Mouse (Mus musculus) forebrain, embryonic 12.5 days (tissue): ENCODE measurements at regions not wholly inside any gene's neighbourhood (a gene's known extent, or its start where the extent isn't known, plus 50 kb on each side); places are given as distances from the start of the nearest gene placed in this dataset.
A peak's percentile ranks its signal among the peaks of the same experiment; 100 is the strongest.

ENCODE experiments used
- ATAC-seq: fragments of 200-750 bp; cut with Nextera tagmentation; 2 replicates; pipeline ENCODE4 v1.8.0; 2017; ENCODE audit warnings: moderate TSS enrichment; ENCODE audit not compliant: low FRiP score
- H3K27ac ChIP-seq: fragments of 300-500 bp; sonication (generic); 2 replicates; pipeline ENCODE4 v1.5.1; 2016; ENCODE audit warnings: mild to moderate bottlenecking
- H3K27me3 ChIP-seq: fragments of 300-500 bp; sonication (generic); 2 replicates; pipeline ENCODE4 v1.6.1; 2016; ENCODE audit warnings: mild to moderate bottlenecking
- H3K36me3 ChIP-seq: fragments of 300-500 bp; sonication (generic); replicated peaks from 2 replicates; pipeline ENCODE4 v1.6.1; 2016; ENCODE audit warnings: mild to moderate bottlenecking
- H3K4me1 ChIP-seq: fragments of 300-500 bp; sonication (generic); 2 replicates; pipeline ENCODE4 v1.6.1; 2016
- H3K4me2 ChIP-seq: fragments of 300-500 bp; sonication (generic); 2 replicates; pipeline ENCODE4 v1.6.1; 2016; ENCODE audit warnings: mild to moderate bottlenecking, moderate library complexity
- H3K4me3 ChIP-seq: fragments of 300-500 bp; sonication (generic); replicated peaks from 2 replicates; pipeline ENCODE4 v1.5.1; 2016; ENCODE audit warnings: mild to moderate bottlenecking
- H3K9ac ChIP-seq: fragments of 300-500 bp; sonication (generic); 2 replicates; pipeline ENCODE4 v1.6.1; 2016; ENCODE audit warnings: mild to moderate bottlenecking
- H3K9me3 ChIP-seq: fragments of 300-500 bp; sonication (generic); 2 replicates; pipeline ENCODE4 v1.6.1; 2016
- WGBS: fragments of 180-500 bp; shearing (Covaris S2); methylation state at CpG from one replicate; pipeline ENCODE4 v1.1.7; 2016; 5-methylcytosine and 5-hydroxymethylcytosine counted together

DNA sequence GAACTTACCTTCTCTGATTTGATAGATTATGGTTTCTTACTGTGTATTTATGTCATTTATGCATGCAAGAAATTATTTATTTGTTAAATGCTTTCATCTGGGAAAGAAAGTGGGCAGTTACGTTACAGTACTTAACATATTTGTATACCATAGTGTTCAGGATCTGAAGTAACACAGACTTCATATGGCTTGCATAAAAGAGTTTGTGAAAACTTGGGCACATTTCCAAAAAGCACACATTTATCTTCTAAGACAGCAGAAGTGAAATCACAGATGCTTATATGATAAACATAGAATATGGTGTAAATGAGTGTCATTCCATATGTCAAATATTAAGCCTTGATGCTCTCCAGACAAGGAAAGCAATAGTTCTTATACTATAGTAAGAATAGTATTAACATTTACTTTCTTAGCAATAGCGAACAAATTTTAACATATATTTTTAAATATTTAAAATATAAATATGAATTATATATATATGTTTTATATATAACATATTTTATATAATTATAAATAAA is 4549.1 kb upstream of the Gm7489 start:
- 85% methylated on average over 2 of the region's 2 CpGs for WGBS
- no peak overlapping the region for H3K4me3 ChIP-seq
- no peak overlapping the region for H3K27ac ChIP-seq
- H3K9ac ChIP-seq: no peak overlapping the region
- no peaks in the 10 kb centered on the region for H3K36me3 ChIP-seq
- H3K4me1 ChIP-seq: no peaks in the 10 kb centered on the region
- no peak for ATAC-seq
- H3K9me3 ChIP-seq: no peaks in the 10 kb centered on the region
- H3K4me2 ChIP-seq: no peak overlapping the region
- no peaks in the 10 kb centered on the region for H3K27me3 ChIP-seq

DNA sequence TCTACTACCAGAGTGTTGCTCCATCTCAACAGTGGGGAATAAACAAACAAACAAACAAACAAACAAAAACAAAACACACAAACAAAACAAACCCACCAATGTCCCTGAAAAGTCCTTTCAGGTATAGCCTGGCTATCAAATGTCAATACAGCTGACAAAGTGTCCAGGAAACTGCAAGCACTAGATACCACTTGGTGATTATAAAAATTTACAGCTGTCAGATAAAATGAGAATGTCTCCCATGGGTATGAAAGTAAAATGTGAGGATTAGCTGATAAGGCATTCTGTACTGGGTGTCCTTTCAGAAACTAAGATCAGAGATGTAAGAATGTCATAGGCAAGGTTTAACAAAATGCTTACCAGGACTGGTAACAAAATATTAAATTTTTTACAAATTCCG is 4537.7 kb upstream of the Gm7489 start:
- Histone ChIP-seq H3K4me2 (no peak overlapping the region), H3K9ac (no peak overlapping the region), H3K27ac (no peak overlapping the region), H3K27me3 (no peaks in the 10 kb centered on the region), H3K4me3 (no peak overlapping the region), H3K36me3 (no peaks in the 10 kb centered on the region), H3K4me1 (no peaks in the 10 kb centered on the region), H3K9me3 (no peaks in the 10 kb centered on the region)
- 90% methylated on average over 1 of the region's 1 CpGs for WGBS
- no peak for ATAC-seq

DNA sequence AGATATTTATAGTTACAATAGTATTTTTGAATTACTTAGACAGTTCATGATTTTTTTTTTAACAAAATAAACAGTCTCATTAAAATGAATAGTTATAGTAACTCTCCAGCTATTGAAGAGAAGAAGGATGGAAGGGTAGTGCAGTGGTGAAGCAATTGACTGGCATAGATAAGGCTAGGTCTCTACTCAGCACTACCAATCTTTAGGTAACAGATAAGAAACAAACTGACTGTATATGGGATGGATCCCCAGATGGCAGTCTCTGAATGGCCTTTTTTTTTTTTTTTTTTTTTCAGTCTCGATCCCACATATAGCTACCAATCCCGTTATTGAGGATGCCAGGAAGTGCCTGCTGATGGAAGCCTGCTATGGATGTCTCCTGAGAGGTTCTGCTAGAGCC is 4528.6 kb upstream of the Gm7489 start:
- ATAC-seq: no peak
- WGBS: 68% methylated on average over 2 of the region's 2 CpGs
- H3K9ac ChIP-seq: no peak overlapping the region

DNA sequence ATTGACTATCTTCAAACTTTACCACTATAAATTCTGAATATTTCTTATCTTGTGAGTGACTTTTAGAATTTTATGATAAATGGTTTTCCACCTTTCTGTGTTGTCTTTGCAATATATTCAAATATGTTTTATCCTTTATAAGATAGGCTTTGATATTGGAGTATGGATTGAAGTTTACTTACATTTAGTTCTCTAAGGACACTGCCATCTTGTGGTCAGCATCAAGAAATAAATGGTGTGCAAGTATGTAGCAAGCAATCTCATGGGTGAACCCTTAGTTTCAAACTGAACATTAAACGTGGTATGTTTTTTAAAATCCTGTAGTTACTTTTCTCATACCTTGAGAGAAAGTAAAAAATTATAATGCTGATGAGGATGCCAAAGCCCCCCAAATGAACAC is 4488.7 kb upstream of the Gm7489 start:
- Histone ChIP-seq H3K27ac (no peak overlapping the region), H3K4me2 (no peak overlapping the region), H3K4me1 (no peaks in the 10 kb centered on the region), H3K27me3 (no peaks in the 10 kb centered on the region), H3K36me3 (no peaks in the 10 kb centered on the region), H3K9me3 (no peaks in the 10 kb centered on the region), H3K9ac (no peak overlapping the region), H3K4me3 (no peak overlapping the region)
- 43% methylated on average over 1 of the region's 1 CpGs for WGBS
- 0 out of 2 replicates have a peak, but pooled peaks have one; percentile 33 for ATAC-seq

More for the DNA sequence above, 4528.6 kb upstream of the Gm7489 start:
- Histone ChIP-seq H3K9me3 (no peaks in the 10 kb centered on the region), H3K4me1 (no peaks in the 10 kb centered on the region), H3K4me2 (no peak overlapping the region), H3K4me3 (no peak overlapping the region), H3K27ac (no peak overlapping the region), H3K27me3 (no peaks in the 10 kb centered on the region), H3K36me3 (no peaks in the 10 kb centered on the region)

DNA sequence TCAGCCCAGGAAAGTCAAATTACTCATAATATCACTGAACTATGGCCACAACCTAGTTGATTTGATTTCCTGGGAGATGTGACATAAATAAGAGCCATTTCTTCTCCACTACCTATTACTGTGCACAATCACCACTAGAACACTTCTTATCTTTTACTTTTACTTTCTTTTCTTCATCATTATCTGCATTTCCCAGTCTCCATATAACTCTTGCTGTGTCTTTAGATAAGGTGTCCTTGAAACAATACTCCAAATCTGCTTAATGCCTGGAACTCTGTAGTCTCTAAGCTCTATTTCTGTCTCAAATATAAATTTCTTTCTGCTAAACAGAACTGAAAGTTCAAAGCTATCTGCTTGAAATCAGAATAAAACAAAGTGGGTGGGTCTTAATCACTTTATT is 4471.0 kb upstream of the Gm7489 start:
- H3K4me2 ChIP-seq: no peak overlapping the region
- no peaks in the 10 kb centered on the region for H3K4me1 ChIP-seq
- ATAC-seq: no peak
- no peak overlapping the region for H3K27ac ChIP-seq
- no peaks in the 10 kb centered on the region for H3K9me3 ChIP-seq
- no peak overlapping the region for H3K4me3 ChIP-seq
- H3K27me3 ChIP-seq: no peaks in the 10 kb centered on the region
- no peak overlapping the region for H3K9ac ChIP-seq
- no peaks in the 10 kb centered on the region for H3K36me3 ChIP-seq

DNA sequence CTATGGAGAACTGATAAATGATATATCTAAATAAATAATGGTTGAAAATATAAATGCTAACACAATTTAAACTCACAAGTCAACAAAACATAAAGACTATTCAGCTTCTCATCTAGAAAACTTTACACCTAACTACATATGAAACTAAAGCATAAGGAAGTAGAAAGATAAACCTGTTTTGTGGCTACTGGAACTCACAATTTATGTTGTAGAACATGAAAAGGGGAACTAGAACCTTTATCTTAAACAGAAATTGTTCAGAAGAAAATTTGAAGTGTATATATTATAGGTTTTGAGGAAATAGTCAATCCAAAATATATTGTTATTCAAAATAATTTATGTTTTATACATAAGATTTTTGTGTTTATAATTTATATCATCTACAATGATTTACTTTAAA is 4433.4 kb upstream of the Gm7489 start:
- H3K4me3 ChIP-seq: no peak overlapping the region
- no peaks in the 10 kb centered on the region for H3K9me3 ChIP-seq
- no peaks in the 10 kb centered on the region for H3K27me3 ChIP-seq
- ATAC-seq: no peak
- no peaks in the 10 kb centered on the region for H3K4me1 ChIP-seq
- no peaks in the 10 kb centered on the region for H3K36me3 ChIP-seq
- H3K4me2 ChIP-seq: no peak overlapping the region
- H3K9ac ChIP-seq: no peak overlapping the region
- no peak overlapping the region for H3K27ac ChIP-seq

DNA sequence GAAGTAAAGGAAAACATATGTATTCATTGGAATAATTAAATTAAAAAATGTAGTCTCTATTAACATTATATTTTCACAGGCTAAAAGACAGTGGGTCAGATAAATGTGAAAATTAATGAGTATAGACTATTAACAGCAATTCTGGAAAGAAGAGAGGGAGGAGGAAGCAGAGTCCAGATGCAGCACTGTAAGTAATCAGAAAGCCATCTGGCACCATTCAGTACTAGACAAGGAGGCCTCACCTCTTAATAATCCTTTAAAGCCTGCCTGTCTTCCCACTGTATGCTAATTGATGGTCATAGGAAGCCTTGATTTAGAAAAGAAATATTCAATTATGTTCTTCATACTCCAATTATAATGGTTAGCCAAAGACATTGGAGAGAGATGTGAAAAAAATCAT is 4400.1 kb upstream of the Gm7489 start:
- no peak overlapping the region for H3K27ac ChIP-seq
- no peak overlapping the region for H3K4me2 ChIP-seq
- peak; percentile 55; the same call in 1 of the 2 replicates for ATAC-seq
- no peaks in the 10 kb centered on the region for H3K9me3 ChIP-seq
- H3K9ac ChIP-seq: no peak overlapping the region
- no peaks in the 10 kb centered on the region for H3K27me3 ChIP-seq
- H3K4me1 ChIP-seq: no peaks in the 10 kb centered on the region
- no peak overlapping the region for H3K4me3 ChIP-seq
- no peaks in the 10 kb centered on the region for H3K36me3 ChIP-seq

DNA sequence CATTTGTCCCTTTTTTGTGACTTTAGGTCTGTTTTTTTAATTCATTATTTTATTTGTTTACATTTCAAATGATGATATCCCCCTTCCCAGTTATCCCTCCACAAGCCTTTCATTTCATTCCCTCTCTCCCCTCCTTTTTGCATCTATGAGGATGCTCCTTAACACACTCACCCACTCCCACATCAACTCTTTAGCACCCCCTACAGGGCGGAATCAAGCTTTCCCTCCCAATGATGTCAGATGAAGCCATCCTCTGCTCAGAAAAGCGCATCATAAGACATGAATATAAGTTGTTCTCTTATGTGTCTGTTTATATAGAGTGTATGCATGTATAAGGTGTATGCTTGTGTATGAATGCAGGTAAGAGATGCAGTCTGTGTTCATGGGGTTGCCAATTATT is 4391.9 kb upstream of the Gm7489 start:
- no peak overlapping the region for H3K9ac ChIP-seq
- H3K36me3 ChIP-seq: no peaks in the 10 kb centered on the region
- no peak overlapping the region for H3K4me3 ChIP-seq
- ATAC-seq: no peak
- H3K27me3 ChIP-seq: no peaks in the 10 kb centered on the region
- H3K27ac ChIP-seq: no peak overlapping the region
- no peaks in the 10 kb centered on the region for H3K9me3 ChIP-seq
- no peaks in the 10 kb centered on the region for H3K4me1 ChIP-seq
- 37% methylated on average over 2 of the region's 2 CpGs for WGBS
- no peak overlapping the region for H3K4me2 ChIP-seq

DNA sequence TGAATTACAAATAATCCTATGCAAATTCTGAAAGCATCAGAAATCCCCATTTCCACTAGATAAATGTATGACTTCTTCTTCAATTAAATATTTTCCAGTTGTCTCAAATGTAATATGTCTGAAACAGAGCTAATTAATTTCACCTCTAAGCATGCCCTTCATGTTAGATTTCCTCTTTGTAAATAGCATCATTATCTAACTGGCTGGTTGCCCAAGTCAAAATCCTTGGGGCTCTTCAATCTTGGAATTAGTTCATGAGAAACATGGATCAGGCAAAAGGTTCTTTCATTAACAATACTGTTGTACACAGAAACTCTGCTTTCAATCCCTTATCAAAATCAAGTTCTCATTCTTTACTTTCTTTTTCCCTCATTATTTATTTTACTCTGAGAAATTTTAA is 4382.9 kb upstream of the Gm7489 start:
- H3K4me3 ChIP-seq: no peak overlapping the region
- H3K4me1 ChIP-seq: no peaks in the 10 kb centered on the region
- H3K9me3 ChIP-seq: no peaks in the 10 kb centered on the region
- H3K9ac ChIP-seq: no peak overlapping the region
- no peaks in the 10 kb centered on the region for H3K36me3 ChIP-seq
- no peak overlapping the region for H3K4me2 ChIP-seq
- no peak overlapping the region for H3K27ac ChIP-seq
- ATAC-seq: no peak
- H3K27me3 ChIP-seq: no peaks in the 10 kb centered on the region
